Mouse (Mus musculus): ENCODE measurements around the gene Poc1b. TPM values are rescaled to one million over a fixed set of nuclear protein-coding genes. Genes with fewer than 3 reads are reported as not detected.

Poc1b gene
- 10 to 100 TPM in 1 of 4 experiments, 1 to 10 TPM in 3; 7.6 to 13.4 (median 8.1) TPM for total RNA-seq (2022)

- DNase-seq (ENCODE audit: low spot score in 2 of 2): peak; percentile 53 to 69
Measured at GRCm38 (mm10) chr10:99106703-99107631, at the start of gene Poc1b. Poc1b (plus strand) TSS chr10:99107036.

DNA sequence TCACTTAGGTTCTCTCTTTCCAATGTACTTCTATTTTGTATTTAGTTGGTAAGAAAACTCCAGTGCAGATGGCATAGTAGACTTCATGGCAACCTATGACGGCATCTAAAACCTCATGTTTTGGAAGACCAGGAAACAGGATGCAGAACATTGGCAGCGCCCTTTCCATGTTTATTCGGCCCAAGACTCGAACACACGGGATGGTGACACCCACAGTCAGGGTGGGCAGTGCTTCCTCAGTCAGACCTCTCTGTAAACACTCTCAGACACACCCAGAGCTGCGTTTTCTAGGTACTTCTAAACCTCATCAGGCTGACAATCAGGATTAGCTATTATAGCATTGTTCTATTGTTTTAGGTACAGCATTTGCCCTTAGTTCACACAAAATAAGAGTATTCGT, 46.2 kb upstream of the Poc1b start:
- DNase-seq (ENCODE audit: low spot score in 2 of 2): no peak

- no peak for DNase-seq (ENCODE audit: low spot score in 2 of 2)
Measured at GRCm38 (mm10) chr10:99061418-99061817, 45.4 kb upstream of the Poc1b start.

DNA sequence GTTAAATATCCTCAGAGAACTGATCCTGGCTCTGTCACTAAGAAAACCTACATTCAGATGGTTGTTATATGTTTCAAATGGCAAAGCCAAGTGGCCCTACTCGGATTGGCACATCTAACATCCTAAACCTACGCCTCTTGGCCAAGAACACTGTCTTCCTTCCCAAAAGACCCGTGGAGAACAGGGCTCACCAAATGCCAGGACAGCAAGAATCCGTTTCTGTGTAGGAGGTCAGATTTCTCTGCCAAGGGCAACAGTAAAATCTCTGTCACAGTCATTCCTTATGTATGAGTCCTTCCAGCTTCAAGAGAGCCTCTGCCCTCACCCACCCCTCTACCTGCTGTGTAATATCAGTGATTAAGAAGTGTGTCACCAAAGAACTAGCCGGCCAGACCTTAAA, 44.3 kb upstream of the Poc1b start:
- DNase-seq (ENCODE audit: low spot score in 2 of 2): no peak

GRCm38 (mm10) chr10:99076113-99076895, 30.5 kb upstream of the Poc1b start:
- peak in 1 of 2 experiments; percentile 39 for DNase-seq (ENCODE audit: low spot score in 2 of 2)

- DNase-seq (ENCODE audit: low spot score in 2 of 2): no peak
Measured at GRCm38 (mm10) chr10:99078621-99079020, 28.2 kb upstream of the Poc1b start.

- peak in 1 of 2 experiments; percentile 83 for DNase-seq (ENCODE audit: low spot score in 2 of 2)
Measured at GRCm38 (mm10) chr10:99081569-99081990, 25.3 kb upstream of the Poc1b start.

GRCm38 (mm10) chr10:99083431-99084003, 23.3 kb upstream of the Poc1b start:
- DNase-seq (ENCODE audit: low spot score in 2 of 2): no peak

GRCm38 (mm10) chr10:99084397-99085239, 22.2 kb upstream of the Poc1b start:
- peak; percentile 71 to 72 for DNase-seq (ENCODE audit: low spot score in 2 of 2)

- no peak for DNase-seq (ENCODE audit: low spot score in 2 of 2)
Measured at GRCm38 (mm10) chr10:99085240-99085587, 21.6 kb upstream of the Poc1b start.

DNA sequence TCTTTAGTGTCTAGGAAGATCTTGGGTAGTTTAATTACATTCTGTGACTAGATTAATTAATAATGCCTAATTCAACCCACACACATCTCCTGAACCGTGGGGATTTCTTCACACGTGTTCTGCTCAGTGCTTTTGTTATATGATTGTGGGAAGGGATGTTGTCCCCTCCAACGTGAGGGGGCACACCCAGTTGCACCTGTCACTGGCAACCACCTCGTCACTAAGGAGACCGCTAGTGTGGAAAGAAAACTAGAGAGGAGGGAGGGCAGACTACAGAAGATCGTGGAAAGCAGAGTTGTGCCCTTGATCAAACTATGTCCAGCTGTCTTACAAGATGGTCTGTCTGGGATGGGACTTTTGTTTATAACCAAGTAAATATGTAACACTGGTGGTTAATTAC, 20.8 kb upstream of the Poc1b start:
- DNase-seq (ENCODE audit: low spot score in 2 of 2): no peak

DNA sequence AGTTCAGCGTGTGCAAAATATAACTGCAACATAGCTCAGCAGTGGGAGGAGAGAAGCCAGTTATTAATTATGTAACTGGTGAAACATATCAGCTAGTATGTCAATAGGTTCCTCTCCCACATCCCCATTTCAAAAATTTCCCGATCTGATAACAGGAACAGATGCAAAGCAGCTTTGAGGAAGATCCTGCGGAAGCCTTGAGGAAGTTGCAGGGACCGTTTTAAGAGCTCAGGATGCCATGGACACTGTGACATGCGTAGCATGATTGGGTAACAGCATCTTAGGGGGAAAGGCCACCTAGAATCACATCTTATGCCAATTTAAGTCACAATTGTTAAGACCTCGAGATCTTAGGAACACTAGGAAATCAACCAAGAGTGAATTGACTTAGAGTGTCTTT, 16.9 kb upstream of the Poc1b start:
- DNase-seq (ENCODE audit: low spot score in 2 of 2): no peak

DNA sequence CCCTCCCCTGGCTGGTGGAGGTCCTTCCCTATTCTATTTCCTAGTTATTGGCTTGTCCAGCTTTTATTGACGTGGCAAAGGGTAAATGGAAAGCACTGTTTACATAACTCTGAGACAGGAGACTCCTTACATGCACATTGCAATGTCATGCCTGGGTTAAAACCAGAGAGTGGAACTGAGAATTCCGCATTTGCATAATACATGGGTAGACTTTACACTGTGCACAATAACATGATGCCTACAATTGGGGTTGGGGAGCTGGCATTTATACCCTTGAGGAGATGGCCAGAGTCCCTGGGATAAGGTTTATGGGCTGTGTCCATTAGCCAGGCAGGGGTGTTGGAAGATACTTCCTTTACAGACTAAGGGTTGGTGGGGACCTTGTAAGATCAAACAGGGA, 13.5 kb upstream of the Poc1b start:
- no peak for DNase-seq (ENCODE audit: low spot score in 2 of 2)

- no peak for DNase-seq (ENCODE audit: low spot score in 2 of 2)
Measured at GRCm38 (mm10) chr10:99095114-99095513, 11.7 kb upstream of the Poc1b start.

GRCm38 (mm10) chr10:99097374-99097773, 9.5 kb upstream of the Poc1b start:
- no peak for DNase-seq (ENCODE audit: low spot score in 2 of 2)

DNA sequence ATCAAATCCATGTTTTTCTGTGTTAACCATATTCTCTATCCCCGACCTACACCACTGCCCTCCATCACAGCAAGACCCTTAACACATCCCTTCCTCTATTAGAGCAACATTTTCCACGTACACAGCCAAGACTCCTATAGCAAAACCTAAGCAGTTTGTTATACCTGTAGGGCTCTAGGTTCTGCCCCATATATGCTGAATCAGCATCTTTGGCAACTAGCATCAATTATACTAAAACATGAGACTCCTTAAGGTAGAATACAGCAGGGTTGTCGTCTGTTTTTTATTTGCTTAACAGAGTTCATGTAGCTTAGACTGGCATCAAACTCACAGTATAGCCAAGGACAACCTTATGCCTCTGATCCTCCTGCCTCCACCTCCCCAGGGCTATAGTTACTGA, 1.3 kb upstream of the Poc1b start:
- no peak for DNase-seq (ENCODE audit: low spot score in 2 of 2)

GRCm38 (mm10) chr10:99106311-99106702, 529 bp upstream of the Poc1b start:
- no peak for DNase-seq (ENCODE audit: low spot score in 2 of 2)

DNA sequence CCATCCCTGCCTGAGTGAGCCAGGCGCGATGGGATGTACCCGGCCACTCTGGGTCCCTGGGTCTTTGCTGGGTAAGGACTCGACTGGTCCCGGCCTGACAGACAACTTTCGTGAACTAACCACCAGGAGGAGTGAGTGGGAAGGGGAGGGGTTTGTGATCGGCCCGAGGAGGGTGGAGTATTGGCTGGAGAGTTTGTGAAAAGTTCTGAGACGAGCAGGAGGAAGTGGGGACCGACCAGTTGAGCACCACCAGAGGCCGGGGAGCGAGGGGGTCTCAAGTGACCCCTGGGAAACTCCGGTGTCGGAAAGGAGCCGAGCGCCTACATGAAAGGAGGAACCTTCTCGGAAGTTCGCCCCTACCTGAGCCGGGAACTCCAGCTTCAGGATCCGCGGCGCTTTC, 1.1 kb downstream of the Poc1b start, which contains the start of gene Galnt4:
Gene Galnt4, plus strand, starts transcription at position 196 of the 400 bp plus-strand sequence.
- peak in 1 of 2 experiments; percentile 38 for DNase-seq (ENCODE audit: low spot score in 2 of 2)

DNA sequence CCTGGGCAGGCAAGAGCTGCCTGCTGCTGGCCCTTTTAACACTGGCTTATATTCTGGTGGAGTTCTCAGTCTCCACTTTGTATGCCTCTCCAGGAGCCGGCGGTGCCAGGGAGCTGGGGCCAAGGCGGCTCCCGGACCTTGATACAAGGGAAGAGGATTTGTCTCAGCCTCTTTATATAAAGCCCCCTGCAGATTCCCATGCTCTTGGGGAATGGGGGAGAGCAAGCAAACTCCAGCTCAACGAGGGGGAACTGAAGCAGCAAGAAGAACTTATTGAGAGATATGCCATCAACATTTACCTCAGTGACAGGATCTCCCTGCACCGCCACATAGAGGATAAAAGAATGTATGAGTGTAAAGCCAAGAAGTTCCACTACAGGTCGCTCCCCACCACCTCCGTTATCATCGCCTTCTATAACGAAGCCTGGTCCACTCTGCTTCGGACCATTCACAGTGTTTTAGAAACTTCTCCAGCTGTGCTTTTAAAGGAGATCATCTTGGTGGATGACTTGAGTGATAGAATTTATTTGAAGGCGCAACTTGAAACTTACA, 1.7 kb downstream of the Poc1b start:
- DNase-seq (ENCODE audit: low spot score in 2 of 2): no peak

DNA sequence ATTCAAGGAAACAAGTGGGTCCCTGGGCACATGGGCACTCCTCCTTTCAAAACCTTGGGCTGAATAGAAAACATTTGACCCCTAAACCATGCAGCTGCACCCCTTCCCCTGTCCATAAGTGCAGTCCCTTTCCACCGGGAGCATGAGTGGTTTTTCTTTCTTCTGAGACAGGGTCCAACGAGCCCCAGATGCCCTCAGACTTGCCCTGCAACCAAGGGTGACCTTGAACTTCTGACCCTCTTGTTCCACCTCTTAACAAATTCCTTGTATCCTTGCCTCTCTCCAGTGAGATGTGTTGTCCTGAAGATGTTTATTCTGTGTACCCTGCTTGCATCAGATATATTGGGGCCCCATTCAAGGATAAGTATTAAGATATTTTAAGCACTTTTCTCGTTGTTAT, 6.7 kb downstream of the Poc1b start:
- DNase-seq (ENCODE audit: low spot score in 2 of 2): no peak

DNA sequence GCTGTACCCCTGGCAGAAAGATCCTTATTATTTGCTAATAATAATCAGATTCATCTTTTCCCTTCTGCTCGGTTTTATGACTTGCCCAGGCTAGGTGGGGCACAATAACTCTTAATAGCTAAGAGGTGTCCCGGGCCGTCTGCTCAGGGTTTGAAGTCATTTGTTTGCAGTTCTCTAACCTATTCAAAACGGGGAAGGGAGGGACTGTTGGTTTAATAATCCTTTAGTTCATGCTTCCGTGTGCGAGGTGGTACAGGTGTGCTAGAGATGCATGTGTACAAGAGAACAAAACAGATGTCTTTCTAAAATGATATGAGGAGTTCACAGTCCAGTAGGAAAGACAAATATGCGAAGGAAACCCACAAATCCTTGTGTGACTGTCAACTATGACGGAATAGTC, 7.5 kb downstream of the Poc1b start:
- DNase-seq (ENCODE audit: low spot score in 2 of 2): no peak
